Mouse (Mus musculus) CH12.LX (cell line): ENCODE data around the gene Asb16. TPM values are rescaled to one million over a fixed set of nuclear protein-coding genes. Genes with fewer than 3 reads are reported as not detected.
A peak's percentile ranks its signal among the peaks of the same experiment; 100 is the strongest.

Source experiments
- DNase-seq: peaks from one replicate; pipeline ENCODE4 v3.0.0-alpha.2; 2013; ENCODE audit errors: extremely low read depth
- H3K27ac ChIP-seq: 2 replicates; pipeline ENCODE4 v1.5.1; 2012; ENCODE audit warnings: low read depth, mild to moderate bottlenecking, control low read depth, moderate library complexity; ENCODE audit not compliant: insufficient read depth
- H3K27me3 ChIP-seq: replicated peaks from 2 replicates; pipeline ENCODE3; 2012; ENCODE audit warnings: inconsistent platforms
- H3K36me3 ChIP-seq, 2 experiments: replicated peaks in 1 of 2; 2 replicates each; pipeline versions ENCODE3 to v1.6.1; 2012; ENCODE audit warnings: inconsistent platforms in 1 of 2, low read length in 1 of 2, mild to moderate bottlenecking in 1 of 2, mixed read lengths in 1 of 2, moderate library complexity in 1 of 2; ENCODE audit not compliant: control insufficient read depth in 1 of 2, insufficient read depth in 1 of 2
- H3K4me1 ChIP-seq, 2 experiments: 2 replicates each; pipeline ENCODE4 v1.6.1; 2012; ENCODE audit warnings: inconsistent platforms in 1 of 2, moderate library complexity in 1 of 2; ENCODE audit not compliant: insufficient read depth in 2 of 2, control insufficient read depth in 1 of 2
- H3K4me2 ChIP-seq: 2 replicates; pipeline ENCODE4 v1.6.1; 2012; ENCODE audit warnings: low read depth, mild to moderate bottlenecking, control low read depth; ENCODE audit not compliant: poor library complexity, insufficient read depth, severe bottlenecking
- H3K4me3 ChIP-seq, 3 experiments: fragments of 150-350 bp in 1 of 3; sonication (generic) in 1 of 3; replicated peaks in 1 of 3; 2 replicates each; pipeline versions ENCODE3 to v1.5.1; 2011 to 2012; ENCODE audit warnings: low read depth in 2 of 3, low read length in 2 of 3, mild to moderate bottlenecking in 2 of 3, moderate library complexity in 2 of 3, control low read depth in 1 of 3, improper control_type of control experiment in 1 of 3, inconsistent platforms in 1 of 3, mixed read lengths in 1 of 3; ENCODE audit not compliant: poor library complexity in 1 of 3
- H3K79me2 ChIP-seq: replicated peaks from 2 replicates; pipeline ENCODE4 v1.6.1; 2012; ENCODE audit warnings: mild to moderate bottlenecking, moderate library complexity; ENCODE audit not compliant: control insufficient read depth, poor library complexity, insufficient read depth, severe bottlenecking; ENCODE audit errors: extremely low read depth
- H3K9ac ChIP-seq: 2 replicates; pipeline ENCODE4 v1.6.1; 2012; ENCODE audit warnings: low read depth, mild to moderate bottlenecking, control low read depth, moderate library complexity; ENCODE audit not compliant: insufficient read depth
- H3K9me3 ChIP-seq: replicated peaks from 2 replicates; pipeline ENCODE3; 2012; ENCODE audit warnings: low read length, inconsistent platforms, mixed read lengths
- BHLHE40 ChIP-seq: IDR thresholded peaks from 2 replicates; pipeline ENCODE4 v1.6.1; 2011; ENCODE audit warnings: mild to moderate bottlenecking, low read depth, low read length, improper control_type of control experiment
- CTCF ChIP-seq, 2 experiments: IDR thresholded peaks in 1 of 2; conservative IDR thresholded peaks in 1 of 2; 2 replicates each; pipeline ENCODE4 v1.5.1; 2011 to 2012; ENCODE audit warnings: low read depth in 2 of 2, low read length in 2 of 2, improper control_type of control experiment in 1 of 2, inconsistent platforms in 1 of 2, mild to moderate bottlenecking in 1 of 2, moderate library complexity in 1 of 2
- E2F4 ChIP-seq: IDR thresholded peaks from 2 replicates; pipeline ENCODE4 v1.6.1; 2011; ENCODE audit warnings: low read depth, low read length, improper control_type of control experiment; ENCODE audit not compliant: insufficient replicate concordance
- ELF1 ChIP-seq: IDR thresholded peaks from 2 replicates; pipeline ENCODE4 v1.6.1; 2014; ENCODE audit warnings: low read depth, mild to moderate bottlenecking, inconsistent platforms, low read length, improper control_type of control experiment
- HCFC1 ChIP-seq: IDR thresholded peaks from 2 replicates; pipeline ENCODE4 v1.6.1; 2012; ENCODE audit warnings: low read depth, mild to moderate bottlenecking, inconsistent platforms, low read length, improper control_type of control experiment
- IRF4 ChIP-seq: IDR thresholded peaks from 2 replicates; pipeline ENCODE4 v1.6.1; 2014; ENCODE audit warnings: low read depth, mild to moderate bottlenecking, inconsistent platforms, low read length, improper control_type of control experiment
- JUN ChIP-seq: IDR thresholded peaks from 2 replicates; pipeline ENCODE4 v1.6.1; 2011; ENCODE audit warnings: low read depth, mild to moderate bottlenecking, low read length, improper control_type of control experiment, moderate library complexity; ENCODE audit not compliant: insufficient read depth
- JUND ChIP-seq: conservative IDR thresholded peaks from 2 replicates; pipeline ENCODE4 v1.6.1; 2011; ENCODE audit warnings: low read depth, low read length, improper control_type of control experiment
- MAFK ChIP-seq: IDR thresholded peaks from 2 replicates; pipeline ENCODE4 v1.6.1; 2011; ENCODE audit warnings: low read length, improper control_type of control experiment; ENCODE audit not compliant: insufficient replicate concordance
- MAZ ChIP-seq: IDR thresholded peaks from 2 replicates; pipeline ENCODE4 v1.6.1; 2012; ENCODE audit warnings: low read depth, mild to moderate bottlenecking, inconsistent platforms, low read length, improper control_type of control experiment, moderate library complexity
- MXI1 ChIP-seq: IDR thresholded peaks from 2 replicates; pipeline ENCODE4 v1.6.1; 2011; ENCODE audit warnings: mild to moderate bottlenecking, low read depth, low read length, improper control_type of control experiment
- NELFE ChIP-seq: IDR thresholded peaks from 2 replicates; pipeline ENCODE4 v1.6.1; 2011; ENCODE audit warnings: low read depth, low read length, improper control_type of control experiment
- NRF1 ChIP-seq: IDR thresholded peaks from 2 replicates; pipeline ENCODE4 v1.6.1; 2014; ENCODE audit warnings: low read depth, mild to moderate bottlenecking, inconsistent platforms, low read length, improper control_type of control experiment, moderate library complexity
- PAX5 ChIP-seq: IDR thresholded peaks from 2 replicates; pipeline ENCODE4 v1.6.1; 2012; ENCODE audit warnings: low read length, inconsistent platforms, mixed read lengths
- POLR2AphosphoS2 ChIP-seq: IDR thresholded peaks from 2 replicates; pipeline ENCODE4 v1.6.1; 2011; ENCODE audit warnings: low read depth, low read length, improper control_type of control experiment
- RAD21 ChIP-seq: IDR thresholded peaks from 2 replicates; pipeline ENCODE4 v1.6.1; 2011; ENCODE audit warnings: low read depth, mild to moderate bottlenecking, low read length, improper control_type of control experiment, moderate library complexity
- RCOR1 ChIP-seq: conservative IDR thresholded peaks from 2 replicates; pipeline ENCODE4 v1.6.1; 2012; ENCODE audit warnings: low read depth, mild to moderate bottlenecking, inconsistent platforms, low read length, improper control_type of control experiment
- SIN3A ChIP-seq: IDR thresholded peaks from 2 replicates; pipeline ENCODE4 v1.6.1; 2012; ENCODE audit warnings: low read length, improper control_type of control experiment, inconsistent platforms
- SMC3 ChIP-seq: IDR thresholded peaks from 2 replicates; pipeline ENCODE4 v1.6.1; 2011; ENCODE audit warnings: low read depth, low read length, improper control_type of control experiment
- TBP ChIP-seq: conservative IDR thresholded peaks from 2 replicates; pipeline ENCODE4 v1.6.1; 2011; ENCODE audit warnings: low read depth, low read length, improper control_type of control experiment
- TCF12 ChIP-seq: IDR thresholded peaks from 2 replicates; pipeline ENCODE4 v1.6.1; 2014; ENCODE audit warnings: low read depth, mild to moderate bottlenecking, inconsistent platforms, low read length, improper control_type of control experiment
- UBTF ChIP-seq: IDR thresholded peaks from 2 replicates; pipeline ENCODE4 v1.6.1; 2012; ENCODE audit warnings: low read depth, mild to moderate bottlenecking, inconsistent platforms, low read length, improper control_type of control experiment, moderate library complexity
- USF1 ChIP-seq: IDR thresholded peaks from 2 replicates; pipeline ENCODE4 v1.6.1; 2014; ENCODE audit warnings: low read depth, mild to moderate bottlenecking, inconsistent platforms, low read length, improper control_type of control experiment
- ZC3H11A ChIP-seq: IDR thresholded peaks from 2 replicates; pipeline ENCODE4 v1.6.1; 2012; ENCODE audit warnings: low read depth, mild to moderate bottlenecking, inconsistent platforms, low read length, improper control_type of control experiment
- ZKSCAN1 ChIP-seq: IDR thresholded peaks from 2 replicates; pipeline ENCODE4 v1.6.1; 2012; ENCODE audit warnings: low read depth, inconsistent platforms, low read length, improper control_type of control experiment, borderline replicate concordance
- ZMIZ1 ChIP-seq: IDR thresholded peaks from 2 replicates; pipeline ENCODE4 v1.6.1; 2012; ENCODE audit warnings: low read depth, mild to moderate bottlenecking, inconsistent platforms, low read length, improper control_type of control experiment
- ZNF384 ChIP-seq: IDR thresholded peaks from 2 replicates; pipeline ENCODE4 v1.6.1; 2012; ENCODE audit warnings: low read depth, low read length, improper control_type of control experiment, inconsistent platforms
- dilution Hi-C: fragments of 300-500 bp; cut with MboI; formaldehyde crosslinking; loops from 2 replicates; pipeline ENCODE4 v1.14.3; 2020; ENCODE audit warnings: low sequenced_read_pairs; ENCODE audit not compliant: extremely low pct_unique_long_range_greater_than_20kb, extremely low pct_ligation_motif_present
- in situ Hi-C: fragments of 300-500 bp; cut with MboI; formaldehyde crosslinking; loops from 3 replicates; pipeline ENCODE4 v1.14.3; 2019; ENCODE audit warnings: low sequenced_read_pairs, low pct_ligation_motif_present, low pct_unique_long_range_greater_than_20kb, mixed read lengths
- polyA plus RNA-seq: library from polyadenylated mRNA; unstranded; fragments of >175 nt; gene quantifications from 2 replicates; pipeline ENCODE4 v1.2.1, GENCODE M21; 2012; ENCODE audit warnings: low read depth; ENCODE audit not compliant: insufficient read length
- total RNA-seq, 2 experiments: library from RNA; depleted of rRNA; stranded (reverse); fragments of 300-350 nt in 1 of 2; fragments of >200 nt in 1 of 2; gene quantifications; 2 replicates each; pipeline ENCODE4 v1.2.3; 2012 to 2014

Gene Asb16
- total and polyA plus RNA-seq, 3 experiments = not detected

DNA sequence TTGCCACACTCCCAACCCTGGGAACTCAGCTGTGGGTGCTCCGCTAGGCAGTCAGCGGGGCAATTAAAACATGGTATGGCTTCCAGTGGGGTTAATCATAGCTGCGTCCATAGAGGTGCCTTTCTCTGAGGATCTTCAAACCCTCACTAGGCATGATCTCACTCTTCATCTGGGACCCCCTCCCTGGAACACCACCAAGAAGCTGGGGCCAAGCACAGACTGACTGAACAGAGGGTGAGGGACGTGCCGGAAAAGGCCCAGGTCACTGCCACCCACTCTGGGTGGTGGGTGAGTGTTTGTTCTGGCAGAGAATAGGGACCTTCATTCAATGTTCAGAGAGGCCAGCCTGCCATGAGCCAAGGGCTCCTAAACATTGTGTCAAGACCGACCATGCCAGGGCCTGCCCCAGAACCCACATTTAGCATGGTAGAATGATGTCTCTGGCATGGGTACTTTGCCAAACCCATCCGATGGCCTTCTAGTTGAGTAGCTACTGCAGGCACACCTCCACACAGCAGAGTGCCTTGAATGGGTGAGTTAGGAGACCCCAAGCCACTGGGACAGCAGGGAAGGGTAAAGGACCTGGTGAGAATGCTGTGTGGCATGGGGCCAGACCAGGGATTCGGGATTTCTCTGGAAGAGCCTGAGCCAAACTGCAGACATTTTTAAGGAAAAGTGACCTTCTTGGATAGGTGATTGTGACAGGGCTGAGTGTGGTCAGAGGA lies 1.8 kb upstream of the Asb16 start:
- no peak for DNase-seq
- H3K4me3 ChIP-seq = no peak overlapping the region
- H3K27ac ChIP-seq = no peak overlapping the region
- no peaks in the 10 kb centered on the region for H3K79me2 ChIP-seq
- in situ Hi-C loops (no loop called here), dilution Hi-C loops (no loop called here)
- H3K27me3 ChIP-seq = peaks cover 4% of the 10 kb centered on the region
- peaks cover 0 to 15% of the 10 kb centered on the region in 2 experiments; a peak in 2 of 4 replicates for H3K4me1 ChIP-seq
- no peak overlapping the region for H3K4me2 ChIP-seq
- H3K9me3 ChIP-seq = no peaks in the 10 kb centered on the region
- TF ChIP-seq HCFC1 = no peak
- no peak for TF ChIP-seq ZC3H11A
- no peak for TF ChIP-seq TBP
- no peak for TF ChIP-seq ZKSCAN1
- TF ChIP-seq ELF1 = no peak
- no peak for TF ChIP-seq MXI1
- no peak for TF ChIP-seq USF1
- TF ChIP-seq PAX5 = no peak
- no peak for TF ChIP-seq NRF1
- no peak for TF ChIP-seq JUN
- no peak for TF ChIP-seq JUND
- no peak for TF ChIP-seq BHLHE40
- TF ChIP-seq ZNF384 = no peak
- no peak for TF ChIP-seq SMC3
- TF ChIP-seq ZMIZ1 = no peak
- TF ChIP-seq IRF4 = no peak
- TF ChIP-seq SIN3A = no peak
- no peak for TF ChIP-seq POLR2AphosphoS2
- TF ChIP-seq MAFK = no peak
- peaks cover 29 to 43% of the 10 kb centered on the region in 2 experiments for H3K36me3 ChIP-seq
- no peak overlapping the region for H3K9ac ChIP-seq

DNA sequence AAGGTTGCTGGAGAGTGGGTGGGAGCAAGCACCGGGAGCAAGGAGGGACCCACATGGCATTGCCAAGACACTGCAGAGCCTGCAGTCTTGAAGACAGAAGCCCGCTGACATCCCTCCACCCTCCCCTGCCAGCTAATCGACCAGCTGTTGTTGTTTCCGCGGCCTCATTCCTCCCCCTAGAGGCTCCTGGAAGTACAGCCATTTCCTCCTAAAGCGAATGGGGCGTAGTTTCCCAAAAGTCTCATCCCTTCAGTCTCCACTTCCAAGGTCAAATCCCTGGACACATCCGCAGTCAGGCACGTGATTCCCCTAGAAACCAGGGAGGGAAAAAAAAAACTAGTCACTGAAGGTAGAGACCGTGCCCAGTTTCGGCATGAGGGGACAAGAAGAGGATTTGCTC lies 1.1 kb upstream of the Asb16 start:
- Histone ChIP-seq H3K4me3 (no peak overlapping the region), H3K79me2 (no peaks in the 10 kb centered on the region), H3K4me2 (peak overlapping the region; percentile 23; the same call in 1 of the 2 replicates), H3K27ac (no peak overlapping the region), H3K9ac (no peak overlapping the region), H3K27me3 (peaks cover 6% of the 10 kb centered on the region), H3K9me3 (no peaks in the 10 kb centered on the region), H3K36me3 (peaks cover 24 to 36% of the 10 kb centered on the region in 2 experiments), H3K4me1 (peaks cover 0 to 15% of the 10 kb centered on the region in 2 experiments; a peak in 2 of 4 replicates)
- TF ChIP-seq MAZ = peak; percentile 85
- TF ChIP-seq CTCF (conservative IDR thresholded peaks at IDR 0.05 in 1 of 2, IDR thresholded peaks at IDR 0.05 in 1 of 2; ENCODE audit: low read depth in 2 of 2, low read length in 2 of 2) = peak; percentile 29 to 85
- TF ChIP-seq ZNF384 = no peak
- TF ChIP-seq TCF12 = no peak
- no peak for TF ChIP-seq NRF1
- TF ChIP-seq JUND = no peak
- TF ChIP-seq E2F4 = no peak
- TF ChIP-seq RCOR1 = no peak
- TF ChIP-seq BHLHE40 = peak; percentile 36
- TF ChIP-seq ELF1 = peak; percentile 51
- no peak for TF ChIP-seq NELFE
- no peak for TF ChIP-seq JUN
- peak; percentile 81 for TF ChIP-seq RAD21
- TF ChIP-seq SIN3A = peak; percentile 68
- no peak for TF ChIP-seq UBTF
- no peak; the same call in 1 of the 2 replicates for TF ChIP-seq IRF4
- peak; percentile 64 for TF ChIP-seq SMC3
- no peak for TF ChIP-seq TBP
- DNase-seq = peak; percentile 62
- dilution Hi-C loops (no loop called here), in situ Hi-C loops (no loop called here)
